Mouse (Mus musculus) myocyte (in vitro differentiated cells): ENCODE results near the gene Asap2.

Experiments
- CEBPB ChIP-seq: IDR thresholded peaks from 2 replicates; pipeline ENCODE4 v1.6.1; 2011; ENCODE audit warnings: mild to moderate bottlenecking, moderate library complexity; ENCODE audit not compliant: poor library complexity, insufficient read depth, severe bottlenecking
- E2F4 ChIP-seq: IDR thresholded peaks from one replicate; pipeline ENCODE4 v1.6.1; 2011; ENCODE audit warnings: mild to moderate bottlenecking, control low read depth, moderate library complexity; ENCODE audit not compliant: insufficient read depth
- MAX ChIP-seq: IDR thresholded peaks from one replicate; pipeline ENCODE4 v1.6.1; 2011; ENCODE audit warnings: low read depth, mild to moderate bottlenecking, control low read depth
- MYOD1 ChIP-seq, 3 experiments: IDR thresholded peaks; one replicate each; pipeline ENCODE4 v1.6.1; 2011; ENCODE audit warnings: control low read depth in 2 of 3, low read depth in 2 of 3, mild to moderate bottlenecking in 2 of 3, moderate library complexity in 1 of 3; ENCODE audit not compliant: insufficient read length in 2 of 3, control insufficient read depth in 1 of 3
- MYOG ChIP-seq, 3 experiments: IDR thresholded peaks; one replicate each; pipeline ENCODE4 v1.6.1; 2011; ENCODE audit warnings: control low read depth in 2 of 3, low read depth in 2 of 3, mild to moderate bottlenecking in 2 of 3; ENCODE audit not compliant: insufficient read length in 2 of 3, control insufficient read depth in 1 of 3, insufficient read depth in 1 of 3
- POLR2A ChIP-seq: IDR thresholded peaks from one replicate; pipeline ENCODE4 v1.6.1; 2011; ENCODE audit warnings: low read depth, mild to moderate bottlenecking, control low read depth, moderate library complexity; ENCODE audit not compliant: insufficient read length
- POLR2AphosphoS2 ChIP-seq: IDR thresholded peaks from one replicate; pipeline ENCODE4 v1.6.1; 2011; ENCODE audit warnings: low read depth, control low read depth; ENCODE audit not compliant: insufficient read length
- REST ChIP-seq: IDR thresholded peaks from one replicate; pipeline ENCODE4 v1.6.1; 2011; ENCODE audit warnings: mild to moderate bottlenecking, control low read depth, moderate library complexity; ENCODE audit not compliant: insufficient read depth, insufficient read length
- TCF12 ChIP-seq: IDR thresholded peaks from one replicate; pipeline ENCODE4 v1.6.1; 2011; ENCODE audit warnings: mild to moderate bottlenecking, control low read depth; ENCODE audit not compliant: poor library complexity, insufficient read depth, severe bottlenecking
- USF1 ChIP-seq: IDR thresholded peaks from one replicate; pipeline ENCODE4 v1.6.1; 2011; ENCODE audit warnings: low read depth, mild to moderate bottlenecking, control low read depth, moderate library complexity

GRCm38 (mm10) chr12:21247711-21248392, 257.6 kb downstream of the Asap2 start:
- TF ChIP-seq POLR2A (no peak), E2F4 (no peak), MAX (no peak), MYOD1 (IDR thresholded peaks at IDR 0.05; ENCODE audit: control insufficient read depth in 1 of 3, insufficient read length in 2 of 3, low read depth in 2 of 3) (no peak), TCF12 (no peak), USF1 (no peak), CEBPB (no peak), POLR2AphosphoS2 (no peak), REST (no peak), MYOG (IDR thresholded peaks at IDR 0.05; ENCODE audit: control insufficient read depth in 1 of 3, insufficient read depth in 1 of 3, insufficient read length in 2 of 3, low read depth in 2 of 3) (no peak)
